Mouse (Mus musculus) kidney, postnatal 0 days (tissue): ENCODE measurements at regions not wholly inside any gene's neighbourhood (a gene's known extent, or its start where the extent isn't known, plus 50 kb on each side); places are given as distances from the start of the nearest gene placed in this dataset.

Experiments used
- ATAC-seq: fragments of 200-750 bp; cut with Nextera tagmentation; replicated peaks from 2 replicates; pipeline ENCODE4 v1.8.0; 2017; ENCODE audit warnings: low read depth, moderate number of reproducible peaks, moderate TSS enrichment, moderate library complexity; ENCODE audit not compliant: low FRiP score
- DNase-seq: peaks from one replicate; pipeline ENCODE4 v3.0.0-alpha.2; 2016; ENCODE audit warnings: low spot score
- H3K27ac ChIP-seq: fragments of 300-500 bp; sonication (generic); 2 replicates; pipeline ENCODE4 v1.5.1; 2014; ENCODE audit warnings: mild to moderate bottlenecking
- H3K27me3 ChIP-seq: fragments of 300-500 bp; sonication (generic); 2 replicates; pipeline ENCODE4 v1.6.1; 2014; ENCODE audit warnings: low read length, mixed read lengths; ENCODE audit not compliant: insufficient read depth
- H3K36me3 ChIP-seq: fragments of 300-500 bp; sonication (generic); 2 replicates; pipeline ENCODE4 v1.6.1; 2014; ENCODE audit warnings: low read length, mixed read lengths; ENCODE audit not compliant: insufficient read depth
- H3K4me1 ChIP-seq: fragments of 300-500 bp; sonication (generic); replicated peaks from 2 replicates; pipeline ENCODE4 v1.6.1; 2014; ENCODE audit warnings: antibody characterized with exemption, low read length, mixed read lengths; ENCODE audit not compliant: insufficient read depth
- H3K4me2 ChIP-seq: fragments of 300-500 bp; sonication (generic); 2 replicates; pipeline ENCODE4 v1.6.1; 2014; ENCODE audit warnings: mild to moderate bottlenecking, low read length, moderate library complexity, mixed read lengths
- H3K4me3 ChIP-seq: fragments of 300-500 bp; sonication (generic); replicated peaks from 2 replicates; pipeline ENCODE4 v1.5.1; 2014; ENCODE audit warnings: low read depth, low read length
- H3K9ac ChIP-seq: fragments of 300-500 bp; sonication (generic); 2 replicates; pipeline ENCODE4 v1.6.1; 2014; ENCODE audit warnings: low read depth, low read length
- H3K9me3 ChIP-seq: fragments of 300-500 bp; sonication (generic); replicated peaks from 2 replicates; pipeline ENCODE4 v1.6.1; 2016; ENCODE audit warnings: low read length, inconsistent platforms, mixed read lengths
- CTCF ChIP-seq: IDR thresholded peaks from 2 replicates; pipeline ENCODE4 v1.5.1; 2016; ENCODE audit warnings: antibody characterized with exemption, low read depth, mild to moderate bottlenecking, moderate library complexity
- WGBS: fragments of 180-500 bp; shearing (Covaris S2); extraction: QIAGEN DNeasy Blood & Tissue Kit; methylation state at CpG from one replicate; pipeline ENCODE4 v1.1.7; 2014; 5-methylcytosine and 5-hydroxymethylcytosine counted together

DNA sequence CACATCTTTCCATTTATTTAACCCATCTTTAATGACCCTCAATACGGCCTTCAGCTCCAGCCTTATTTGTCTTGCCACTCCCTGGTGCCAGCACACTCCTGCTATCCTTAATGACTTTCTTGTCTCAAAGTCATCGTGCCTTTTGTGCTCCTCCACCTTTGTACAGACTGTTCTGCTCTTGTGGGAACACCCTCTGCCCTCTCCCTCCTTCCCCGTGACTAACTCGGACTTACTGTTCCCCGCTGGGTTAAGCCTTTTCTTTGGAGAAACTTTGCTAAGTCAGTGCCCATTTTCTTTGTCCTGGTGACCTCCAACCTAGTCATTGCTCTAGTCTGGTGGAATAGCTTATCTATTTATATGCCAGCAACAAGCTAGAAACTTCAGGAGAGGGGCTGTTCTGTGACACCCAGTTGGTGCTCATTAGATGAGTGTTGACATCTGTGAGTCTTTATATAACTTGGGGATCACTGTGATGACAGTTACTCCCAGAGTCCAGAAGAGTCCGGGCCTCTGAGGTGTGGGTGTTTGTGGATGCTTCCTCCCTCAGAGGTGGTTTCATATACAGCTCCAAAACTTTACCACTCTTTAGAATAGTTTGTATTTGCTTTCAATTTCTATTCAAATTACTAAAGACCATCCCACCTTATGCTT lies 63.3 kb upstream of the Cerkl start:
- Histone ChIP-seq H3K27me3 (no peaks in the 10 kb centered on the region), H3K9ac (no peak overlapping the region), H3K4me3 (no peak overlapping the region), H3K4me1 (no peaks in the 10 kb centered on the region), H3K27ac (no peak overlapping the region), H3K4me2 (no peak overlapping the region), H3K9me3 (no peaks in the 10 kb centered on the region), H3K36me3 (no peaks in the 10 kb centered on the region)
- no peak for ATAC-seq
- TF ChIP-seq CTCF = no peak
- no peak for DNase-seq
- WGBS = 79% methylated on average over 6 of the region's 6 CpGs

DNA sequence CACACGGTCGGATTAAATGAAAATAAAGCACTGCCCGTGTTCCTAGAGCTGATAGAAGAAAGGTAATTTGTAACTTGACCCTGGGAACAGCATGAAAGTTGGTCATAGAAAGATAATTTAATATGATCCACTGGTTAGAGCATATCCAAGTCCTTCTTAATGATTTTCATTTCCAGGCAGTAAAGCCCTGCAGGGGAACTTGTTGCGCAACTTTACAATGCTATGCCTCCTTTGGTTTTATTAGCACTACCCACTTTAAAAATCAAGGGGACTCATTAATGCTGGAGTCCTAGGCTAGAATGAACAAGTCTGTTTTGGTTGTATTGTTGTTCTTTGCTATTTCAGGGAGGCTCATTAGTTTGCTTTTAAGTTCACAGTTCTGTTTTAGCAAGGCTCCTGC lies 66.9 kb upstream of the Cerkl start:
- Histone ChIP-seq H3K4me3 (no peak overlapping the region), H3K27ac (no peak overlapping the region), H3K27me3 (no peaks in the 10 kb centered on the region), H3K9me3 (no peaks in the 10 kb centered on the region), H3K36me3 (no peaks in the 10 kb centered on the region), H3K9ac (no peak overlapping the region), H3K4me1 (no peaks in the 10 kb centered on the region), H3K4me2 (no peak overlapping the region)
- ATAC-seq = no peak
- DNase-seq = no peak
- no peak for TF ChIP-seq CTCF
- WGBS = 54% methylated on average over 4 of the region's 4 CpGs

DNA sequence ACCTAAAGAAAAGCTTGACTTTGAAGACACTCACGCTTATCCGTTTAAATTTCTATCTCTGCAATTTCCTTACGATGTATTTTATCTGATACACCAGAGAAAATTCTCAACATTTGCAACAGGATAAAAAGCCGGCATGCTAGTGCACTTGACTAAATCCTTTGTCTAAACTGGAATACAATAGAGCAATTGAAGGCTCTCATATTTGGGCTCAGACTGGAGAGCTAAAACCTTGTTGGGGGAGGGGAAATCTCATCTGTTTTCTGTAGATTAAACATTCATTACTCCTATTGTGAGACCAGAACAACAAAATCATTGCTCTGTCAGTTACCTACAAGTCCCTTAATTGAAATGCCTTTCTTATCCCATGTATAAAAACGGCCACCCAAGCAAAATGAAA lies 70.9 kb upstream of the Cerkl start:
- ATAC-seq (no peak), DNase-seq (no peak)
- H3K27ac ChIP-seq = no peak overlapping the region
- no peak for TF ChIP-seq CTCF
- H3K4me2 ChIP-seq = no peak overlapping the region
- no peak overlapping the region for H3K4me3 ChIP-seq
- H3K4me1 ChIP-seq = no peaks in the 10 kb centered on the region
- no peaks in the 10 kb centered on the region for H3K27me3 ChIP-seq
- no peak overlapping the region for H3K9ac ChIP-seq
- no peaks in the 10 kb centered on the region for H3K9me3 ChIP-seq
- 74% methylated on average over 5 of the region's 5 CpGs for WGBS
- no peaks in the 10 kb centered on the region for H3K36me3 ChIP-seq

DNA sequence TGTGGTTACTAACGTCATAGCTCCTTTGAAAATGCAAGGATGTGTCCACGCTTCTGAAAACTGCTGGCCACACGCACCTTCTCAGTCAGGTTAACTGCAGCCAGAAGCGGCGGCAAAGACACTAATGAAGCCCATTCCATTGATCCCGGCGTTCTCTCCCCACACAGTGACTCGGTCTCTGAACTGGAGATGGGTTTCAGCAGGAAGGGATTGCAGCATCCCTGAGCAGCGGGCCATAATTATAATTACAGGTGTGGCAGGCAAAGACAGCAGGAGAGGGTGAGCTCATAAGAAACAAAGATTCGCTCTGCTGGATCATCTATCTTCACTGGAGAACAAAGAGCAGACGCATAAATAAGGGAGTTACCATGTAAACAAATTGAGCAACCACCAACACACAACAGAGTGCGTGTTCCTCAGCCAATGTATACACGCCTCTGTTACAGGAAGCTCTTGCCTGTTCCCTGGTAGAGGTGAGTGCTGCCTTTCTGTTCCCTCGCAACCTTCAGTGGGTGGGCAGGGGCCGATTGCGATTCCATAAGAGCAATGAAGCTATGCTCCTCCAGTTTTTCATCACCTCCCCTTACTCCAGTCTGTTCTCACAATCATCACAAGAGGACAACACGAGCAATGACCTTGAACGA lies 71.9 kb upstream of the Cerkl start:
- no peak for ATAC-seq
- DNase-seq = no peak
- H3K27me3 ChIP-seq = no peaks in the 10 kb centered on the region
- TF ChIP-seq CTCF = no peak
- whole genome bisulfite sequencing = 83% methylated on average over 18 of the region's 18 CpGs
- no peak overlapping the region for H3K27ac ChIP-seq
- no peak overlapping the region for H3K4me3 ChIP-seq
- H3K36me3 ChIP-seq = no peaks in the 10 kb centered on the region
- no peaks in the 10 kb centered on the region for H3K4me1 ChIP-seq
- H3K4me2 ChIP-seq = no peak overlapping the region
- no peak overlapping the region for H3K9ac ChIP-seq
- H3K9me3 ChIP-seq = no peaks in the 10 kb centered on the region

DNA sequence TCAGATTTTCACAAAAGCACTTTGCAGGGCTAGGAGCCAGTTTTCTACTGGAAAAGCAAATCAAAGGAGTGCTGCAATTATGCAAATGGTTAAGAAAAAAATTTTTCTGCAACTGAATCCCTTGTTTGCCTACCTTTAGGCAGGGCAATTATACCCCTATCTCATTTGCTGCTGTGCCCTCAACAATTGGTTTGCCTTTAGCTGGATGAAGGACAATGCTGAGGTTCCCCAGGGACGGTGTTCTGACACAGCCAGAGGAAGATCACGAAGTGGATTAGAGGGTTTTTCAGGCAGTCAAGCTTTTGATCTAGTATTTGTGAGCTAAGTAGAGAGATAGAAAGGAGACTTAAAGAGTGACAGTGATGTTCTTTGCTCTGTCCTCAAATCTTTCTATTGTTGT lies 72.6 kb upstream of the Cerkl start:
- Histone ChIP-seq H3K9me3 (no peaks in the 10 kb centered on the region), H3K4me3 (no peak overlapping the region), H3K4me2 (no peak overlapping the region), H3K27me3 (no peaks in the 10 kb centered on the region), H3K4me1 (no peaks in the 10 kb centered on the region), H3K9ac (no peak overlapping the region), H3K27ac (no peak overlapping the region), H3K36me3 (no peaks in the 10 kb centered on the region)
- no peak for TF ChIP-seq CTCF
- 70% methylated on average over 2 of the region's 2 CpGs for WGBS
- no peak for DNase-seq
- no peak for ATAC-seq

DNA sequence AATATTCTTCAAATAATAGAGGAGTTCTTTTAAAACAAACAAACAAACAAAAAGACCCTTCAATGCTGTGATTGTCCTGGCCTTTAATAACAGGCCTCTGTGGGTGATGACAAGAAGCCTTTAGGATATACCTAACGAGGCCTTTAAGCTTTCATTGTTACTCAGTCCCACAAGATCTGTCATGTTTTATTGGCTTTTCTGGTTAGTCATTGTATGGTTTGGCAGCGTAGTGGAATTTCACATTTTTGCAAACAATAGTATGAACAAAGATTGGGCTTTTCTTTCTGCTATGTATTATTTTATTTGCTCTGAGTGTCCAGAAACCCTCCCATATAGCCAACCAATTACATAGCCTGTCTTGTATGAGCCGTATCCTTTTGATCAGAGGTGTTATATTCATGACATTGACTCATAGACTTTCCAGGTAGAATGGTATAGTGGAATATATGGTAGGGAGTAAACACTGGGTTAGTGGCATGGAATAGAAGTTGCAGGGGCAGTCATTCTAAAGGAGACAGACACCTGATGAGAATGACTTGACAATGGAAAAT lies 76.1 kb upstream of the Cerkl start:
- Histone ChIP-seq H3K4me2 (no peak overlapping the region), H3K36me3 (no peaks in the 10 kb centered on the region), H3K27ac (no peak overlapping the region), H3K27me3 (no peaks in the 10 kb centered on the region), H3K4me1 (no peaks in the 10 kb centered on the region), H3K4me3 (no peak overlapping the region), H3K9me3 (no peaks in the 10 kb centered on the region), H3K9ac (no peak overlapping the region)
- no peak for DNase-seq
- TF ChIP-seq CTCF = no peak
- no peak for ATAC-seq
- WGBS = 69% methylated on average over 3 of the region's 3 CpGs
